Mouse (Mus musculus) c-Kit-positive CD71-positive TER-119-negative erythroid progenitor cells, embryonic 14.5 days (primary cell): Measurements from ENCODE around the gene Gm20388.

ENCODE experiments used
- DNase-seq: peaks from one replicate; pipeline ENCODE4 v3.0.0-alpha.2; 2013; ENCODE audit warnings: low read depth

Gene Gm20388

DNA sequence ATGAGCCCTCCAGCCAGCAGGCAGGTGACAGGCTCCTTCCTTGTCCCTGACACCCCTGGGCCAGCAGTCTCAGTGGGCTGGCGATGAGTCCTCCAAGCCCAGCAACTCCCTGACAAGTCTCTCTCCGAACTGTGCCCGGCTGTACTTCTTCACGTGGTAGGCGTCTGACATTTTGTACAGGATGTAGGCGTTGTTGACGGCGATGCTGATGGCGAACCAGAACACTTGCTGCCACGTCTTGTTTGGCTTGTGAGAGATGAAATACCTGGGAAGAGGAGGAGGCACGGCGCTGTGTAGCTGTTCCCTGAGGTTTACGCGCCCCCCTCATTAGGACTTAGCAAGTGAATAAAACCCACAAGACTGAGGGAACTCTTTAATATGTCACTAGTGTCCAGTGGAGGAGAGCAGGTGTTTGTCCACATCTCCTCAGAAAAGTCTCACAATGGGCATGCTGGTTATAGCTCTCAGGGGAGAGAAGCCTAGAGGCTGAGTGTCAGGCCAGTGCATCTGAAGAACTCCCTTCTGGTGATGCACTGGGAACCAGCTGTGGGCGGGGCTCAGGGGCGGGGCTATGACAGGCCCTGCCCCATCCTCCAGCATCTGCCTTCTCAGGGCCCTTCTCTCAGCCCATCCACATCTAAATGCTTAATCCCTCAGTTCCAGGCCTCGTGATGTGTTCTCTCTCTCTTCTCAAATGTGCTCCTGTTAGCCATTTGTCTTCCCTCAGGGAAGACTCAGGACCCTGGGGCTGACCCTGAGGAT is 4460.0 kb downstream of the Gm20388 start:
- DNase-seq, result no peak

DNA sequence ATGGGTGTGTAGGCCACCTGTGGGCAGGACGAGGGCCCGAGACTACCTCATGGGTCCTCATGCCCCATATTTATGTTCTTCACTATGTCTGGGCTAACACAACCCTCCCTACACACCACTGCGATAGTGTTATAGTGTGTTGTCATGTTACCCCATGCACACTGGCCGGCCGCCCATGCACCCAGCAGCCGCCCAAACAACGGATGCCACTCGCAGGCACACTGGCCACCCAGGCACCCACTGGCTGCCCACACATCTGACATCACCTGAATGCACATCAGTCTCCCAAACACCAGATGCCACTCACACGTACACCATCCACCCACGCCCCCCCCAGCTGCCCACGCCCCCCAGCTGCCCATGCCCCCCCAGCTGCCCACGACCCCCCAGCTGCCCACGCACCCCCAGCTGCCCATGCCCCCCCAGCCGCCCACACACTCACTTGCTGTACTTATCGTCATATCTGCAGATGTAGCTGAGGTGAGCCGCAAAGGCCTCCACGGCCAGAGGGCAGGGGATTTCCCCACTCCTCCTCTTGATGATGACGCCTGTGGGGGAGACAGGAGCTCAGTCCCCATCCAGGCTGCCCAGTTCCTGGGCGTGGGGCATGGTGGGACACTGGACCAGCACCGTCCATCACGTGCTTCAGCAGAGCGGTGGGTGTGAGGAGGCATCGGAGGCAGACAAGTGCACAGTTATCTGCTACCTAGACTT is 4460.9 kb downstream of the Gm20388 start:
- no peak for DNase-seq

DNA sequence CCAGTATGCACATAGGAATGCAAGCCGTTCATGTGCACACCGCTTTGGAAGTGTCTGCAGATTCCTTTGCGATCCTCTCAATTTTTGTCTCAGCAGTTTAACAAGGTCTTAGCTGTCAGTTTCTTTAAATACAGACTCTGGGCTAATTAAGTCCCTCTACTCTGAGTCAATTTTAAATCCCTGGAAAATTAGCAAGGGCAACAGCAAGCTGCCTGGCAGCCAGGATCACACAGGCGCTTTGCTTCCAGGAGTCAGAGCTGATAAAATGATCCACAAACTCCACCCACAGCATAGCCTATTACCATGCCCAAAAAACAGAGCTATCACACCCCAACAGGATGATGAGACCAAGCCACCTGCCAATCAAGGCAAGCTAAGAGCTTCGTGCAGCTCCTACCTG is 4463.1 kb downstream of the Gm20388 start:
- DNase-seq, result no peak

DNA sequence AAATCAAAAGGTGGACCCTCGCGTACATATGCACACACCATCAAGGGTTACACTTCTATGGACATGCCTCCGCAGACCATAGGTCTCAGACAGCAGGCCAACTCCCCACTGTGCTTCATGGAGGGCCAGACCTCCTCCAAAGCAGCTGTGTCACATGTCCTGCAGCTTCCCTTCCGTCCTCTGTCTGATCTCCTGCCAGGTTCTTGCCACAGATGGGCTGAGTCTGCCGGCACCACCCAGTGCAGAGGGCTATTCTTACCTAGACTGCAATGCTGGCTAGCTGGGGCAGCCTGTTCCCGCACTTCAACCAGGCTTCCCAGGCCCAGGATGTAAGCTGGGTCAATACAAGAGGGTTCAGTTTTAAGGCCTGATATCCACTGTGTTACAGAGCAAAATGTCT is 4464.5 kb downstream of the Gm20388 start:
- no peak for DNase-seq

DNA sequence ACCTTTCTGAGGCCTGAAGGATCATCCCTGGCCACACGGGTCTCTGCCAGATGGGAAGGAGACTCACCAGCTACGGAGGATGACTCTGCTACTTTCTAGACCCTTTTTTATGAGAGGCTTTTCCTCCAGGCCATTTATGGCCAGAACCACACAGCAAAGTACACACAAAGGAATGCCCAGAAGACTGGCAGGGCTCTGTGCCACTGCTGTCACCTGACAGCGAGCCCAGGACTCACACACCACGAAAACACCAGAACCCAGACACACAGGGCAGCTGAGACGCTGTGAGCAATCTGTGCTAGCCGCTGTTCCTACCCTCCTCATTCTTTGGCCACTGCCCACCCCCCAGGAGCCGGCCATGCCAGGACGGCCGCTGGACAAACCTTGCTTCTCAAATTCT is 4465.1 kb downstream of the Gm20388 start:
- no peak for DNase-seq

DNA sequence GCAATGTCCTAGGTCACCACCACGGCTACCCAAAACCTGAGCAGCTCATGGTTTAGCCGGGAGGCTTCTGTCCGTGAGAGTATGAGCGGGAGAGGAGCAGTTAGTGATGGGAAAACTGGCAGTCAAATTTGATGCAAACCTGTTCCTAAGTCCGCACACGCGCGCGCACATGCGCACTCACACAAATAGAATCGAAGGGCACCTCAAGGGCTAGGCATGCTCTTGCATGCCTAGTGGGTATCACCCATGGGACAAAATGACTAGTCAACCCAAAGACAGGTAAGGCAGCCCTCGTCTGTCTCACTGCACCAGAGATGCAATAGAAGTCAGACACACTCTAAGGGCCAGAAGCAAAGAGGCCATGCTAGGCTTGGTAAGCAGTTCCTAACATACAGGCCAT is 4465.8 kb downstream of the Gm20388 start:
- DNase-seq, result no peak

DNA sequence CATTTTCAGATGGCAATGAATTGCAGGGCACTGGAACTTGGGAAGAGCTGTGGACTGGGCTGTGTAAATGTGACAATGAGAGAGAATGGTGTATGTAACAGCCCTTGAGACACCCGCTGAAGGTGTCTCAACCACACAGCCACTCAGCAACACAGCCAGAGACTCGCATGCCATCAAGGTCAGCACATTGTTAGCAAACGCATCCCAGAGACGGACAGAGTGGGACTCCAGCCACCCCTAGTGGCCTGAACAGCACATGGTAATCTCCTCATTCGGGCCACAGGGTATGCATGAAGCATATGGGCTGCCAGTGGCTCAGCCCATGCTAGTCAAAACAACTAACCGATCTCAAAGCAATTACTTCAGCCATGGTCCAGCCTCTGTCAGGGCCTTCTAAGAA is 4468.6 kb downstream of the Gm20388 start:
- no peak for DNase-seq

DNA sequence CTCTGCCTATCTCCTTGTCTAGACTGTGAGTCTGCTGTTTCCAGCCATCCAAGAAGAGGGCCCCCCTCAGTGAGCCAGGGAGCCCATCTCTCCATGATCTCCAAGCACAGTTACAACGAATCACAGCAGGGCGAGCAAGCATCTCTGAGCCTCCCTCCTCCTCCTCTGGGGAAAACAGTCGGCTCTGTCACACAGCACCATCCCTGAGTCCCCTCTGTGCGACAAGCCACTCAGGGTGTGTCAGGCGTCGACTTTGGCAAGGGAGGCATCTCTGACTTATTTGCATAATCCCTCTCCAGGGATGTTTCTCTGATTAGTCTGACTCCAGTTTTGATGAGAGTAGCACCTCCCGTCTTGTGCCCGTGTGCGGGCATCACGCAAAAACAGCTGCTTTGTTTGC is 4471.6 kb downstream of the Gm20388 start:
- DNase-seq, result no peak

DNA sequence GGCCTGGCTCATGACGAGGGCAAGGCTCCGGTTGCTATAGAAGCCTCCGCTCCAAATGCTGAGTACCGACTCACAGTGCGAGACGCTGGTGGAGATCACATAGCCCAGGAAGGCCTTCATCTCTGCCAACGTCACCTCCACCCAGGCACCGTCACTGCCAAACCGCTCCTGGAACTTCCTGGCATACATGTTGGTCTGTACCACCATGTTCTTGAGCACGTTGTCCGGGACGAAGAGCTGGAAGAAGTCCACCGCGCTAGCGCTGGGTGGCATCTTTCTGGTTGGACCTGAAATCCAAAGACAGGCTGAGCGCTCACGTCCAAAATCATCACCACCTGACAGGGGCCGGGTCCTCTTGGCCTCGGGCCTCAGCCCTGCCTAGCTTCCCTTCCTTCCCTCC is 4473.7 kb downstream of the Gm20388 start:
- DNase-seq, result no peak

DNA sequence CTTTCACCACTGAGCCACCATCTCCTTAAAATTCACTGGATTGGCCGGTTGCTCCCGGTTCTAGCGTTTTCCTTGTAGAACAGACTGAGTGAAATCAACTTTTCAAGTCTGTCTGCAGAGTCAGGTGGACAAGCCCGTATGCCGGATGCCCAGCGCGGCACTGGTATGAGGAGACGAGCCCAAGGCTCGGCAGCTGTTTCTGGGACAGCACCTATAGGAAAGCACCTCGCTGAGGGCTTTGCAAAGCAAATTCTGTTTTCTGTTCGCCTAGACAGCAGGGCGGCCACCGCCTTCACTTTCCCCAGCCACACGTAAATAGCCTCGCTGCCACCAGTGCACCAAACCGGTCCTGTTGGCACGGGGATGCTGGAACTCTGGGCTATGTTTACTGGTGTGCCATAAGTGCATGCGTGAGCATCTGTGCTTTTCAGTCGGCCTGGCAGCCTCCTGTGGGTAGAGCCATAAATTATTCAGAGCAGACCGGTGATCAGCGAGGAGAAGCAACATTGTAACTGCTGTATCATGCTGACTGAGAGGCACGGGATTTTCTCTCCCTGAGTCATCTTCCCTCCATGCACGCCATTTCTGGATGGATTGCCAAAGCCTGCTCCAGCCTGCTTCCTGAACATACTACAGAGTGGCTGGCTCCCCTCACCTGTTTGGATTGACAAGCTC is 4475.7 kb downstream of the Gm20388 start:
- DNase-seq, result no peak

DNA sequence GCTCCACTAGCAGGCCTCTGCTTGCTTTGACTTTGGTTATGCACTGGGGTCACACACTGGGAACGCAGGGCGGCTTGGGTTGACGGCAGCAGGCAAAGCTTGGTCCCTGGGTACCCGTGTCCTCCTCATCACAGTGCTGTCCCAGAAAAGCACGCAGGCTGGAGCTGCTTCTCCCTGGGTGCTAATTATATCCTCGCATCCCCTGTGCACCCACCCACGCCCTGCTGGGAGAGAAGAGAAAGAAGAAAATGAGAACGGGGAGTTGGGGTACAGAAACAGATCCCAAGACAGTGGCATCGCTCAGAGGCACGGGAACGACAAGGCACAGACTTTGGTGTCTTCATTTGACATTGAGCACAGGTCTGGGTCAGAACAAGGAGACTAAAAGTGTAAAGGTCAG is 4478.9 kb downstream of the Gm20388 start:
- DNase-seq, result no peak

DNA sequence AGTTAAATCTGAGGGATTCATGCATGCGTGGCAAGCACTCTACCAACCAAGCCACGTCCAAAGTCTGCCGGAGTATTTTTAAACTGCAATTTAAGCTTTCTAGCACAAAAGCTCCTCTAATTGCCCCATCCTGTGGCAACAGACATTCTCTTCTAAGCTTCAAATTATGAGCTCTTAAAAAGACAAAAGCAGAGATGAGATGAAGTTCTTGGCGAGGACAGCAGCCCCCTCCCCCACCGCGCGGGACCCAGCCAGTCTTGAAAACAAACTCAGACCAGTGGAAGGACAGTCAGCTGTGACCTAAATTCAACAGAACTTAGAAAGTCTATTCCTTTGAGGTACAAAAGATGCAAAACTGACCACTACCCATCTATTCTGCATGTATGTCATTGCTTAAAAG is 4480.6 kb downstream of the Gm20388 start:
- no peak for DNase-seq

DNA sequence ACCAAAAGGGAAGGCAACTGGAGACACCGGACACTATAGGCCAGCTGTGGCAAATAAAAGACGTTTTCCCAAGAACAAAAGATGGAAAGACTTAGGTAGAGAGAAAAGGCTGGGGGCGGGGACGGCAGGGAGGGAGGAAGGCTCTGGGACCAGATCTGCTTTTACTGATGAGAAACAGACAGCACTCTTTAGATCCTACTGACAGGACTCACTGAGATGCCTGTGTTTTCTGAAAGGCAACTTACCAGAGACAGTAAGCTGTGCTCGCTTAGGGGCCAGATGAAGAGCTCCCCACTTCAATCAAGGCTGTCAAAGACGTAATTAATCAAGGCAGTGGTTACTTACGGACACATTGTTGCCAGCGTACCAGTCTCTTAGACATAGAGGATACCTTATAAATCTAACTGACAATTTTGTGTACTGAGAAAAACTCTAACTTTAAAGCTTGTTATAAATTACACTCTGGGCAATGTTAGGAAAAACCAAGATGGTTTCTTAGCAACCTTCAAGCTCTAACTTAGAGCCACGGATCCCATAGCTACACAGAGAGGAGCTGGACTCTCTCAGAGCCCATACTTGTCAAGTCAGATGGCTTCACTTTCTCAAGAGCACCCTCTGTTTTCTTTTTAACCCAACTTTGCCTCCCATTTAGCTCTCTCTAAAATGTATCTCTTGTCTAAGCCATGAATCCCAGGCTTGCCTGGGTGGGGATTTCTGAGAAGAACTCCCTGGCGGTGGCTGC is 4481.8 kb downstream of the Gm20388 start:
- no peak for DNase-seq

DNA sequence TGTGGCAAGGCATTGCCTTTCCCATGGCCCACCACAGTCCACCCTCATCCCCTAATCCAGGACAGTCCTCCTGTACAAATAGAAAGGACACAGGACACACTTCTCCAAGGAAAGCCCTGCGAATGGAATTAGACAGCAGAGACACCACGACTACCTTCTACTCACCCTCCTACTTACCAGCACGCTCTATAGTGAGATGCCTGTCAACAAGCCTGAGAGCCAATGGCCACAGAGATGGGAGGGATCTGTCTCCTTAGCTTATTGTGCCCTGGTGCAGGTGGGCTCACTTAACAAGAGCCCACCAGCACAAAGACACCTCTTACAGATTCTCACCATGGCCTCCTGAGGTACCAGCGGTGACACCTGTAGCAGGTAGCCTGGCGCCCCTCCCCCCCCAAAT is 4482.4 kb downstream of the Gm20388 start:
- DNase-seq, result no peak

DNA sequence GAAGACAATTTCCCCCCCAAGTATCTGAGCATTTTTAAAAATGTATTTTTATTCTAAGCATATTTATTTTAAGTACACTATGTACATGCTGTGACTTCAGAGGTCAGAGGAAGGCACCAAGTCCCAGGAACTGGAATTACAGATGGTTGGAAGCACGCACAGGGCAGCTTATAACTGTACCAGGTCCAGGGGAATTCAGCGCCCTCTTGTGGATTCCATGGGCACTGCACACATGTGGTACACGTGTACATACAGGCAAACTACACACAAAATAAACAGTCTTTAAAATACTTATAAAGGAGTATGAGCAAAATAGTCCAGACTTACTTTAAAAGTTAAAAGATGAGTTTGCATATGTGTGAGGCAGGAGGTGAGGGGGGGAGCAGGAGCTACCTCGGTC is 4483.3 kb downstream of the Gm20388 start:
- DNase-seq, result no peak

DNA sequence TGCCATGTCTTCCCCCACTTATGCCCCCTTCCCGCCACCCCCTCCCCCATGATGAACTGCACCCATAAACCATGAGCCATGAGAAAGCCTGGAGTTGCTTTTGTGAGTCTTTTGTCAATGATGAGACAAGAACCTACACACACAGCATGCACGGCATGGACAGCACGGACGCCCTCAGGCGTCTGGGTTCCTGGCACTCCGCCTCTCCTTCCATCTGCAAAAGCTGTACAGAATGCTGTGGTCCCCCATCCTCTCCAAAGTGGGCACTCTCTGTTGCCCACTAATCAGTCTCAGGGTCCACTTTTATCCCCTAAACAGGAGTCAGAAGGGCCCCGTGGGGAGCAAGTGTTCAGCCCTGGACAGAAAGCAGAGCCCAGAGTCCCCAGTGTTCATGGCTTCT is 4484.3 kb downstream of the Gm20388 start:
- DNase-seq, result no peak
